Mouse (Mus musculus) left cerebral cortex, postnatal 14 days (tissue): ENCODE results near the gene Arl6. TPM values are rescaled to one million over a fixed set of nuclear protein-coding genes. Genes with fewer than 3 reads are reported as not detected.

Experiments
- total RNA-seq, 2 experiments: library from RNA; stranded (reverse); gene quantifications; 2 replicates each; pipeline ENCODE4 v1.2.3; 2021

The Arl6 gene
- total RNA-seq, 2 experiments from 2014 or later: 34.4 to 35.2 TPM

Other genes with a start within 250 kb of the Arl6 start
- under 1 TPM in 1 of 2 experiments, not detected in 1; 0.11 TPM for gene Gabrr3, start 232.1 kb downstream of the Arl6 start, total RNA-seq
- gene Riox2, start 167.6 kb downstream of the Arl6 start, total RNA-seq: 10 to 100 TPM; 10.4 to 10.7 TPM
- 1 to 10 TPM; 4.0 to 5.6 TPM for gene Crybg3, start 38.4 kb downstream of the Arl6 start, total RNA-seq